Mouse (Mus musculus): ENCODE results near the gene Samd4.

DNA sequence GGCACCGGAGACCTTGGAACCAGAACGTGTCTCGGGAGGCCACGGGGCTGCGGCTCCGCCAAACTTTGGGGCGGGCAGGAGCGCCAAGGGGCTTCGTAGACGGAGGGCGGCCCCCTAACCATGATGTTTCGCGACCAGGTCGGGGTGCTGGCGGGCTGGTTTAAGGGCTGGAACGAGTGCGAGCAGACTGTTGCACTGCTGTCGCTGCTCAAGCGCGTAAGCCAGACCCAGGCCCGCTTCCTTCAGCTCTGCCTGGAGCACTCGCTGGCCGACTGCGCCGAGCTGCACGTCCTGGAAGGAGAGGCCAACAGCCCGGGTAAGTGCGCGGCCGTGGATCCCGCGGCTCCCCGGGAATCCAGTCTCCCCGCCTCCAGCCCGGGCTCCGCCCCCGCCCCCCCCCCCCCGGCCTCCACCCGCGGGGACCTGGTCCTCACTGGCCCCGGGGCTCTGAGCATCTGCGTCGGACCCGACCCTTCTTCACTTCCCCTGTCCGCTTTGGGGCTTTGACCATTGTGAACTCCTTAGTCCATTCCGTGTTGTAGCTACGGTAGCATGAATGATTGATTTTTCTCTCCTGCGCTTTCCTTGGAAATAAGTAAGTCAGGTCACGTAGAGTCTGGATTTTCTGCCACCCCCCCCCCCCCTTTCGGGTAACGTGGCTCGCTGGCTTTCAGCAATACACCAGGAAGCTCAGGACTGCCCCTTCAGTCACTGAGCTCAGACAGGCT is 2.2 kb downstream of the Samd4 start:
- TF ChIP-seq GATA1 (IDR thresholded peaks at IDR 0.05; ENCODE audit: borderline replicate concordance, low read length) (no peak), CTCF (IDR thresholded peaks at IDR 0.05; ENCODE audit: low read depth, low read length) (no peak), TAL1 (conservative IDR thresholded peaks at IDR 0.05; ENCODE audit: low read depth, low read length) (no peak), POLR2AphosphoS5 (IDR thresholded peaks at IDR 0.05; ENCODE audit: insufficient replicate concordance, low read depth, low read length) (no peak), GATA2 (IDR thresholded peaks at IDR 0.05; ENCODE audit: borderline replicate concordance, low read depth, low read length) (no peak)

Data from G1E (cell line).